Mouse (Mus musculus) olfactory bulb, adult 2 months (tissue): ENCODE data around the gene Kcnn3.

Experiments used
- CTCF ChIP-seq: fragments of 200-500 bp; IDR thresholded peaks from 2 replicates; pipeline ENCODE4 v1.5.1; 2012; ENCODE audit warnings: low read depth, mild to moderate bottlenecking, low read length, moderate library complexity; ENCODE audit not compliant: insufficient read depth
- POLR2A ChIP-seq: fragments of 200-500 bp; IDR thresholded peaks from 2 replicates; pipeline ENCODE4 v1.6.1; 2012; ENCODE audit warnings: mild to moderate bottlenecking, low read depth, low read length, moderate library complexity; ENCODE audit not compliant: insufficient read depth

- no peak for TF ChIP-seq POLR2A
- no peak for TF ChIP-seq CTCF
Measured at GRCm38 (mm10) chr3:89703596-89703995, 183.6 kb downstream of the Kcnn3 start.
